Mouse (Mus musculus) intestine, embryonic 16.5 days (tissue): ENCODE data around the gene Arhgap35. TPM values are rescaled to one million over a fixed set of nuclear protein-coding genes. Genes with fewer than 3 reads are reported as not detected.
"Not testable (repeated sequence)": the region's sequence is repeated elsewhere in the genome, so short reads cannot be mapped to it uniquely, and the experiment has no call there.

Experiments used
- ATAC-seq: fragments of 200-750 bp; cut with Nextera tagmentation; 2 replicates; pipeline ENCODE4 v1.8.0; 2017; ENCODE audit warnings: moderate TSS enrichment, moderate library complexity
- H3K27ac ChIP-seq: fragments of 300-500 bp; sonication (generic); 2 replicates; pipeline ENCODE4 v1.5.1; 2014; ENCODE audit warnings: mild to moderate bottlenecking, low read length
- H3K27me3 ChIP-seq: fragments of 300-500 bp; sonication (generic); replicated peaks from 2 replicates; pipeline ENCODE4 v1.6.1; 2014; ENCODE audit warnings: low read length, control low read depth, mixed read lengths; ENCODE audit not compliant: control insufficient read depth, insufficient read depth
- H3K36me3 ChIP-seq: fragments of 300-500 bp; sonication (generic); 2 replicates; pipeline ENCODE4 v1.6.1; 2014; ENCODE audit warnings: low read length, control low read depth; ENCODE audit not compliant: control insufficient read depth, insufficient read depth
- H3K4me1 ChIP-seq: fragments of 300-500 bp; sonication (generic); 2 replicates; pipeline ENCODE4 v1.6.1; 2014; ENCODE audit warnings: low read length, control low read depth, mixed read lengths; ENCODE audit not compliant: control insufficient read depth, insufficient read depth
- H3K4me2 ChIP-seq: fragments of 300-500 bp; sonication (generic); 2 replicates; pipeline ENCODE4 v1.6.1; 2014; ENCODE audit warnings: low read depth, low read length, control low read depth
- H3K4me3 ChIP-seq: fragments of 300-500 bp; sonication (generic); 2 replicates; pipeline ENCODE4 v1.5.1; 2014; ENCODE audit warnings: mild to moderate bottlenecking, low read length
- H3K9ac ChIP-seq: fragments of 300-500 bp; sonication (generic); 2 replicates; pipeline ENCODE4 v1.6.1; 2014; ENCODE audit warnings: low read depth, low read length
- H3K9me3 ChIP-seq: fragments of 300-500 bp; sonication (generic); 2 replicates; pipeline ENCODE4 v1.6.1; 2016; ENCODE audit warnings: low read length, control low read depth; ENCODE audit not compliant: control insufficient read depth
- WGBS: fragments of 180-500 bp; shearing (Covaris S2); extraction: QIAGEN DNeasy Blood & Tissue Kit; methylation state at CpG from one replicate; pipeline ENCODE4 v1.1.7; 2014; 5-methylcytosine and 5-hydroxymethylcytosine counted together
- polyA plus RNA-seq: library from polyadenylated mRNA; unstranded; fragments of >200 nt; fragmentation: Nextera tagmentation; extraction: Ambion mirVana; gene quantifications from 2 replicates; pipeline ENCODE4 v1.2.1, GENCODE M21; 2015

Gene Arhgap35
- polyA plus RNA-seq, 1 experiment from 2014 or later, result 7.3 TPM

- Histone ChIP-seq H3K4me3 (no peak overlapping the region), H3K9ac (no peak overlapping the region), H3K4me2 (no peak overlapping the region), H3K27me3 (no peaks in the 10 kb centered on the region), H3K9me3 (no peaks in the 10 kb centered on the region), H3K4me1 (peaks cover 32% of the 10 kb centered on the region), H3K27ac (no peak overlapping the region), H3K36me3 (no peaks in the 10 kb centered on the region)
- ATAC-seq, result no peak
- WGBS, result 69% methylated on average over 1 of the region's 1 CpGs
These were observed 5.8 kb downstream of the Arhgap35 start for GRCm38 (mm10) chr7:16608961-16609360.

GRCm38 (mm10) chr7:16608046-16608445 is 6.7 kb downstream of the Arhgap35 start:
- H3K4me2 ChIP-seq, result no peak overlapping the region
- H3K4me1 ChIP-seq, result peaks cover 28% of the 10 kb centered on the region
- no peak overlapping the region for H3K9ac ChIP-seq
- H3K27ac ChIP-seq, result no peak overlapping the region
- H3K4me3 ChIP-seq, result no peak overlapping the region
- WGBS, result 92% methylated on average over 1 of the region's 1 CpGs
- no peaks in the 10 kb centered on the region for H3K9me3 ChIP-seq
- ATAC-seq, result no peak
- H3K36me3 ChIP-seq, result no peaks in the 10 kb centered on the region
- H3K27me3 ChIP-seq, result no peaks in the 10 kb centered on the region

- peaks cover 16% of the 10 kb centered on the region for H3K4me1 ChIP-seq
- not testable (repeated sequence) for H3K27me3 ChIP-seq, H3K27ac ChIP-seq, ATAC-seq, H3K36me3 ChIP-seq, H3K4me3 ChIP-seq, H3K9me3 ChIP-seq, H3K9ac ChIP-seq, H3K4me2 ChIP-seq
- WGBS, result 90% methylated on average over 4 of the region's 4 CpGs
These were observed 8.0 kb downstream of the Arhgap35 start for GRCm38 (mm10) chr7:16606808-16607207.

GRCm38 (mm10) chr7:16604141-16604540 is 10.7 kb downstream of the Arhgap35 start:
- Histone ChIP-seq H3K36me3 (no peaks in the 10 kb centered on the region), H3K27me3 (no peaks in the 10 kb centered on the region), H3K4me1 (peaks cover 6% of the 10 kb centered on the region), H3K9me3 (no peaks in the 10 kb centered on the region), H3K4me3 (no peak overlapping the region), H3K4me2 (no peak overlapping the region), H3K9ac (no peak overlapping the region), H3K27ac (no peak overlapping the region)
- no peak; the same call in 1 of the 2 replicates for ATAC-seq
- WGBS, result 98% methylated on average over 1 of the region's 1 CpGs

- Histone ChIP-seq H3K9me3 (no peaks in the 10 kb centered on the region), H3K36me3 (no peaks in the 10 kb centered on the region), H3K27ac (0 out of 2 replicates have a peak overlapping the region, but pooled peaks have one; percentile 17), H3K9ac (no peak overlapping the region), H3K4me3 (no peak overlapping the region), H3K4me2 (no peak overlapping the region), H3K27me3 (no peaks in the 10 kb centered on the region), H3K4me1 (peaks cover 6% of the 10 kb centered on the region)
- WGBS, result 38% methylated on average over 4 of the region's 4 CpGs
- ATAC-seq, result no peak
These were observed 13.1 kb downstream of the Arhgap35 start for GRCm38 (mm10) chr7:16601683-16602102.

GRCm38 (mm10) chr7:16599006-16599405 is 15.8 kb downstream of the Arhgap35 start:
- ATAC-seq, result no peak
- Histone ChIP-seq H3K4me2 (no peak overlapping the region), H3K9me3 (no peaks in the 10 kb centered on the region), H3K36me3 (no peaks in the 10 kb centered on the region), H3K27me3 (no peaks in the 10 kb centered on the region), H3K4me3 (no peak overlapping the region), H3K9ac (no peak overlapping the region), H3K27ac (no peak overlapping the region), H3K4me1 (peaks cover 6% of the 10 kb centered on the region)
- WGBS, result 76% methylated on average over 2 of the region's 2 CpGs

- Histone ChIP-seq H3K36me3 (no peaks in the 10 kb centered on the region), H3K4me2 (no peak overlapping the region), H3K4me3 (no peak overlapping the region), H3K9ac (no peak overlapping the region), H3K4me1 (no peaks in the 10 kb centered on the region), H3K27ac (no peak overlapping the region), H3K9me3 (no peaks in the 10 kb centered on the region), H3K27me3 (no peaks in the 10 kb centered on the region)
- no peak for ATAC-seq
- WGBS, result 84% methylated on average over 1 of the region's 1 CpGs
These were observed 23.5 kb downstream of the Arhgap35 start for GRCm38 (mm10) chr7:16591292-16591691.

- ATAC-seq, result no peak
- no peak overlapping the region for H3K9ac ChIP-seq
- no peak overlapping the region for H3K4me3 ChIP-seq
- H3K4me2 ChIP-seq, result no peak overlapping the region
- peaks cover 8% of the 10 kb centered on the region; the same call in 1 of the 2 replicates for H3K4me1 ChIP-seq
- no peaks in the 10 kb centered on the region for H3K9me3 ChIP-seq
- H3K27ac ChIP-seq, result no peak overlapping the region
- H3K27me3 ChIP-seq, result no peaks in the 10 kb centered on the region
- H3K36me3 ChIP-seq, result no peaks in the 10 kb centered on the region
- WGBS, result 87% methylated on average over 3 of the region's 3 CpGs
These were observed 27.1 kb downstream of the Arhgap35 start for GRCm38 (mm10) chr7:16587649-16588048.

- Histone ChIP-seq H3K36me3 (no peaks in the 10 kb centered on the region), H3K9me3 (no peaks in the 10 kb centered on the region), H3K27me3 (no peaks in the 10 kb centered on the region), H3K27ac (no peak overlapping the region), H3K4me2 (no peak overlapping the region), H3K9ac (no peak overlapping the region), H3K4me3 (no peak overlapping the region), H3K4me1 (peaks cover 23% of the 10 kb centered on the region)
- ATAC-seq, result no peak
These were observed 30.4 kb downstream of the Arhgap35 start for GRCm38 (mm10) chr7:16584384-16584783.

GRCm38 (mm10) chr7:16583775-16584174 is 31.0 kb downstream of the Arhgap35 start:
- Histone ChIP-seq H3K9ac (no peak overlapping the region), H3K36me3 (no peaks in the 10 kb centered on the region), H3K27me3 (no peaks in the 10 kb centered on the region), H3K4me1 (peaks cover 23% of the 10 kb centered on the region), H3K27ac (no peak overlapping the region), H3K4me3 (no peak overlapping the region), H3K4me2 (no peak overlapping the region), H3K9me3 (no peaks in the 10 kb centered on the region)
- 93% methylated on average over 1 of the region's 1 CpGs for WGBS
- no peak for ATAC-seq
